Comparison of ENCODE assay signal across 25 mouse cellular contexts in genomic region chr3:139062088-139062487, GRCm38 (mm10). TPM values are rescaled to one million over a fixed set of nuclear protein-coding genes. Genes with fewer than 3 reads are reported as not detected.
A peak's percentile ranks its signal among the peaks of the same experiment; 100 is the strongest.
DNase-seq lines count a peak whose midpoint lies in the region; ATAC-seq and TF ChIP-seq lines count a peak whose summit lies in the region.
"Had no signal": no experiment of that assay in that cellular context is flagged by ENCODE, and none has a peak within 500 bp of the region (broad histone marks: within the 10 kb centered on the region; RNA-seq: fewer than 3 reads in every experiment).

No protein-coding gene starts in this region.

- no peak overlapping the region for H3K9ac ChIP-seq in liver, embryonic 13.5 days
- no peak overlapping the region for H3K9ac ChIP-seq in forebrain, embryonic 11.5 days (ENCODE audit: low read length)
- H3K9ac ChIP-seq: embryonic facial prominence, embryonic 12.5 days; forebrain, embryonic 12.5 days; heart, embryonic 13.5 days; hindbrain, embryonic 15.5 days; limb, embryonic 13.5 days; lung, embryonic 15.5 days; neural tube, embryonic 15.5 days had no signal

- no peak overlapping the region for H3K27ac ChIP-seq in liver, embryonic 13.5 days
- H3K27ac ChIP-seq in bone marrow macrophage, adult 2 months (ENCODE audit: insufficient read depth, low read depth, low read length): peak overlapping the region; percentile 89
- H3K27ac ChIP-seq in forebrain, embryonic 11.5 days (ENCODE audit: low read depth, low read length): no peak overlapping the region
- H3K27ac ChIP-seq: embryonic facial prominence, embryonic 12.5 days; forebrain, embryonic 12.5 days; heart, adult 2 months; heart, embryonic 13.5 days; hindbrain, embryonic 15.5 days; limb, embryonic 13.5 days; lung, embryonic 15.5 days; neural tube, embryonic 15.5 days; stomach, postnatal 0 days had no signal

- no peak for TF ChIP-seq CTCF in bone marrow macrophage, adult 2 months (IDR thresholded peaks at IDR 0.05; ENCODE audit: low read depth, low read length)

- ATAC-seq in liver, embryonic 13.5 days (ENCODE audit: low read depth): 0 out of 2 replicates have a peak, but pooled peaks have one; percentile 29
- peak; percentile 72 to 77 for ATAC-seq in hematopoietic stem cell, adult 5-6 weeks (replicated peaks in 1 of 2; ENCODE audit: insufficient read depth in 1 of 2, low FRiP score in 2 of 2, low TSS enrichment in 1 of 2, low read depth in 1 of 2, poor library complexity in 2 of 2, severe bottlenecking in 2 of 2)
- ATAC-seq in monocyte, adult 5-6 weeks (replicated peaks; ENCODE audit: insufficient number of reproducible peaks, low FRiP score, low TSS enrichment, poor library complexity, severe bottlenecking): peak; percentile 83
- no peak for ATAC-seq in forebrain, embryonic 11.5 days (replicated peaks; ENCODE audit: low FRiP score)
- ATAC-seq: Patski had no signal

- H3K9me3 ChIP-seq in liver, embryonic 13.5 days (replicated peaks): no peaks in the 10 kb centered on the region
- no peaks in the 10 kb centered on the region for H3K9me3 ChIP-seq in forebrain, embryonic 11.5 days (ENCODE audit: control insufficient read depth, low read length)
- H3K9me3 ChIP-seq: embryonic facial prominence, embryonic 12.5 days; forebrain, embryonic 12.5 days; G1E; heart, embryonic 13.5 days; hindbrain, embryonic 15.5 days; limb, embryonic 13.5 days; lung, embryonic 15.5 days; neural tube, embryonic 15.5 days had no signal

- no peak overlapping the region for H3K4me2 ChIP-seq in liver, embryonic 13.5 days
- no peak overlapping the region for H3K4me2 ChIP-seq in forebrain, embryonic 11.5 days (ENCODE audit: low read depth, low read length, severe bottlenecking)
- H3K4me2 ChIP-seq: embryonic facial prominence, embryonic 12.5 days; forebrain, embryonic 12.5 days; heart, embryonic 13.5 days; hindbrain, embryonic 15.5 days; limb, embryonic 13.5 days; lung, embryonic 15.5 days; neural tube, embryonic 15.5 days had no signal

- no peak for TF ChIP-seq POLR2A in bone marrow macrophage, adult 2 months (IDR thresholded peaks at IDR 0.05; ENCODE audit: borderline replicate concordance, low read depth, low read length)

- no peaks in the 10 kb centered on the region for H3K27me3 ChIP-seq in liver, embryonic 13.5 days
- H3K27me3 ChIP-seq in forebrain, embryonic 11.5 days (ENCODE audit: control insufficient read depth, insufficient read depth, low read length): no peaks in the 10 kb centered on the region
- H3K27me3 ChIP-seq: CH12.LX; embryonic facial prominence, embryonic 12.5 days; forebrain, embryonic 12.5 days; heart, embryonic 13.5 days; hindbrain, embryonic 15.5 days; limb, embryonic 13.5 days; lung, embryonic 15.5 days; neural tube, embryonic 15.5 days; Patski had no signal

- peaks cover 5% of the 10 kb centered on the region; the same call in 1 of the 2 replicates for H3K4me1 ChIP-seq in liver, embryonic 13.5 days (replicated peaks)
- H3K4me1 ChIP-seq in bone marrow macrophage, adult 2 months (ENCODE audit: control insufficient read depth, insufficient read depth, low read length): peaks cover 46% of the 10 kb centered on the region
- H3K4me1 ChIP-seq in forebrain, embryonic 11.5 days (replicated peaks; ENCODE audit: control insufficient read depth, insufficient read depth, low read length): no peaks in the 10 kb centered on the region
- H3K4me1 ChIP-seq: embryonic facial prominence, embryonic 12.5 days; forebrain, embryonic 12.5 days; hindbrain, embryonic 15.5 days; limb, embryonic 13.5 days; lung, embryonic 15.5 days; neural tube, embryonic 15.5 days had no signal

- WGBS in liver, embryonic 13.5 days (ENCODE audit: insufficient replicate concordance): 57% methylated on average over 3 of the region's 3 CpGs
- 95% methylated on average over 3 of the region's 3 CpGs for WGBS in forebrain, embryonic 11.5 days

- no peaks in the 10 kb centered on the region for H3K36me3 ChIP-seq in liver, embryonic 13.5 days
- H3K36me3 ChIP-seq in forebrain, embryonic 11.5 days (ENCODE audit: control insufficient read depth, insufficient read depth, low read length): no peaks in the 10 kb centered on the region
- H3K36me3 ChIP-seq: hindbrain, embryonic 15.5 days; lung, embryonic 15.5 days had no signal

- DNase-seq in liver, embryonic 13.5 days: no peak
- no peak for DNase-seq in liver
- no peak for DNase-seq in kidney, adult 8-10 months
- no peak for DNase-seq in forebrain, embryonic 11.5 days (ENCODE audit: low spot score)
- DNase-seq: cerebellum, adult 18-20 months; cerebellum, postnatal 14 days; gastrocnemius, postnatal 25 days; heart, adult 2 months; heart, postnatal 14 days; kidney, postnatal 36 days; thymus, adult 2 months had no signal

- no peak overlapping the region for H3K4me3 ChIP-seq in liver, embryonic 13.5 days (replicated peaks)
- peak overlapping the region; percentile 32 for H3K4me3 ChIP-seq in bone marrow macrophage, adult 2 months (ENCODE audit: insufficient read depth, low read length)
- H3K4me3 ChIP-seq in forebrain, embryonic 11.5 days (ENCODE audit: low read depth, low read length): no peak overlapping the region
- H3K4me3 ChIP-seq: embryonic facial prominence, embryonic 12.5 days; forebrain, embryonic 12.5 days; heart, adult 2 months; heart, embryonic 13.5 days; hindbrain, embryonic 15.5 days; limb, embryonic 13.5 days; lung, embryonic 15.5 days; neural tube, embryonic 15.5 days had no signal

RNA-seq across cellular contexts. Expression of gene Rap1gds1, which starts 12.9 kb away (rescaled TPM):
- polyA plus RNA-seq in liver, embryonic 13.5 days (2015; fragmentation: Nextera tagmentation; extraction: Ambion mirVana): 18.2 and 21.0 TPM in 2 replicates
- polyA plus RNA-seq in bone marrow macrophage, adult 2 months (2012; ENCODE audit: insufficient read depth, insufficient read length, missing spikeins): 91.4 and 98.9 TPM in 2 replicates
- total RNA-seq in hematopoietic stem cell, adult 5-6 weeks (2017): 35.1 and 43.2 TPM in 2 replicates
- 57.7 to 83.7 TPM (median 58.3 TPM) in 3 replicates for total RNA-seq in monocyte, adult 5-6 weeks (2017)
- polyA plus RNA-seq in forebrain, embryonic 11.5 days (2014; fragmentation: Nextera tagmentation; extraction: Ambion mirVana): 67.8 and 67.9 TPM in 2 replicates
